Mouse (Mus musculus) c-Kit-positive CD71-positive TER-119-positive erythroid progenitor cells, embryonic 14.5 days (primary cell): ENCODE measurements at regions not wholly inside any gene's neighbourhood (a gene's known extent, or its start where the extent isn't known, plus 50 kb on each side); places are given as distances from the start of the nearest gene placed in this dataset.

Experiments
- DNase-seq: peaks from one replicate; pipeline ENCODE4 v3.0.0-alpha.2; 2013; ENCODE audit warnings: low spot score

GRCm38 (mm10) chr6:117114859-117115258 lies 53.5 kb upstream of the Cxcl12 start:
- no peak for DNase-seq

- no peak for DNase-seq
These were observed 50.3 kb upstream of the Cxcl12 start for GRCm38 (mm10) chr6:117118081-117118480.
